Mouse (Mus musculus): ENCODE measurements around the gene Smco3. TPM values are rescaled to one million over a fixed set of nuclear protein-coding genes. Genes with fewer than 3 reads are reported as not detected.
A peak's percentile ranks its signal among the peaks of the same experiment; 100 is the strongest.

Smco3 gene
- total RNA-seq, 2 experiments from 2014 or later: 0.21 TPM; not detected in 1

DNA sequence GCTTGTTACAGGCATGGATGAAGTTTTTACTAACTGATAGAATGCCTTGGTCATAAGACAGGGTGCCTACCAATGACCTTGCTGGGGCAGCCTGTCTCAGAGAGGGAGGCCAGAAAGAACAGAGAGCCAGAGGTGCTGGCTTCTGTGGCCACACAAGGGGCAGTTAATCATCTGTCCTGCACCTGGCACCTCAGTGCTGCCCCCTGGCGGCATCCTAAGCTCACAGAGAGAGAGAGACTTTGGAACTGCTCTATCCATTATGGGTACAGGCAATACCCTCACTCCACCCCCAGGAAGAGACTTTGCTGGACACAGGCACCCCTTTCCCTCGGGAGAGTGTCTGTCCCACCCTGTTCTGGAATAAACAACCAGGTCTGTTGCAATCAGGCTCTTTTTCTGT is 12.5 kb upstream of the Smco3 start:
- peak; percentile 81 for ATAC-seq (replicated peaks; ENCODE audit: poor library complexity, severe bottlenecking)

DNA sequence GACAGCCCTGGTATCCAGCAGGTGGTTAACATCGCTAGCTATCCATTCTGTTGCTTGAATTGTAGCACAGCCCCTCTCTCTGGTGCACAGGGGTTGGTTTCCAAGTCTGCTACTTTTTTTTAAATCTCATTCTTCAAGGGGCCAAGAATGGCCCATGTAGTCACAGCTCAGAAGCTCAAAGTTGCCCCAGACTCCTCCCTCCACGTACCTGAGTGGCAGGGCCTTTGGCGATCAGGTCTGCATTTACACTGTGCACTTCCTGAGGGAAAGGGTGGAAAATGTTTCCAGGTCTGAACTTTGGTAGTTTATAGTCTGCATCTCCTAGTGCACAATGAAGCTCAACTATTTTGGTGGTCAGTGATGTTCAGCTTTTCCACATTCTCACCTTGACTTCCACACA is 12.0 kb upstream of the Smco3 start:
- ATAC-seq (replicated peaks; ENCODE audit: poor library complexity, severe bottlenecking): no peak

- no peak for ATAC-seq (replicated peaks; ENCODE audit: poor library complexity, severe bottlenecking)
These were observed 10.6 kb upstream of the Smco3 start for GRCm38 (mm10) chr6:136845706-136846480.

DNA sequence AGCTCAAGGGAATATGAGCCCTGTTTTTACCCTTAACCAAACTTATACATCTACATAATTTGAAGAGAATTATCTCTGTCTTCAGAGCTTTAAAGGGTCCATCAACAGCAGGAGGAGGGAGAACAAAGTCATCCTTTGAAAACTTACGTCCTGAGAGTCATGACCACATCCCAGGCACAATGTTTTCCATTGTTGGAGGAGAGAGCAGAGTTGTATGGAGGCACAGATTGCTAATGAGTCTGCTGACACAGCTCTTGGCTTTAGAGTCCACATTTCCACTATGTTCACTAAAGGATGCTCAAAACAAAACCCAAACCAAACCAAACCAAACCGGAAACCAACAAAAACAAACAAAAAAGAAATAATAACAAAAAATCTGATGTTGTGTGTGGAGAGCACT is 9.7 kb upstream of the Smco3 start:
- no peak for ATAC-seq (replicated peaks; ENCODE audit: poor library complexity, severe bottlenecking)

- no peak for ATAC-seq (replicated peaks; ENCODE audit: poor library complexity, severe bottlenecking)
These were observed 2.1 kb upstream of the Smco3 start for GRCm38 (mm10) chr6:136837323-136837722.

GRCm38 (mm10) chr6:136831712-136832111 is 3.5 kb downstream of the Smco3 start:
- peak; percentile 47 for ATAC-seq (replicated peaks; ENCODE audit: poor library complexity, severe bottlenecking)

DNA sequence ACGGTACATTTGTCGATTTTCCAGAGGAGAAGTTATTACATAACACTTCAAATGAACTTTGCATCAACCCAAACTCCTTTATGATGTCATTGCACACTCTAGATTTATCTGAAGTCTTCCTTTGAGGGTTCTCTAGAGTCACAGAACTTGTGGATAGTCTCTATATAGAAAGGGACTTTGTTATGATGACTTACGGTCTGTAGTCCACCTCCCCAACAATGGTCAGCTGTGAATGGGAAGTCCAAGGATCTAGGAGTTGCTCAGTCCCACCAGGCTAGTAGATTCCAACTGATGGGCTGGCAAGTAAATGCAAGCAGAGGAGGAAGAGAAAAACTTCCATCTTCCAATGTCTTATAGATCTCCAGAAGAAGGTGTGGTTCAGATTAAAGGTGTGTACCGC is 6.6 kb downstream of the Smco3 start:
- no peak for ATAC-seq (replicated peaks; ENCODE audit: poor library complexity, severe bottlenecking)

- peak; percentile 91 for ATAC-seq (replicated peaks; ENCODE audit: poor library complexity, severe bottlenecking)
These were observed 7.2 kb downstream of the Smco3 start, which contains the start of gene Wbp11 for GRCm38 (mm10) chr6:136827881-136828561. TSS of gene Wbp11 (minus strand) at chr6:136828233.

DNA sequence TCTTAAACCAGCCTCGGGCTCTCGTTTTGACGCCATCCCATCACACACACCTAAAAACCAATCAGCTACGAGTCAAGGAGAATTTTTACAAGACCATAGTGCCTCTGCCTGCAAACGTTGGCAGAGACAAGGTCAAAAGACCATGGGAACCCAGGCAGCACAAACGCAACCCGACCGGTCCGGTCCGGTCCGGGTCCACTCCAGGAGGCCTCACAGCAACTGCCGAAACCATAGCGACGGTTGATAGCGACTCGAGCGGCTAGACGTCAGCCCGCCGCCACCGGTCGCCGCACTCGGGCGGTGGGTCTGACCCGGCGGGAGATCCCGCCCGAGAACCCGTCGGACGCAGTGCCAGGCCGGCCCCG is 7.8 kb downstream of the Smco3 start, which contains the start of gene BC049715:
Gene BC049715, plus strand, starts transcription at position 111 of the 365 bp plus-strand sequence.
- no peak for ATAC-seq (replicated peaks; ENCODE audit: poor library complexity, severe bottlenecking)

GRCm38 (mm10) chr6:136827116-136827515 is 8.1 kb downstream of the Smco3 start:
- ATAC-seq (replicated peaks; ENCODE audit: poor library complexity, severe bottlenecking): peak; percentile 1; the same call in 1 of the 2 replicates

DNA sequence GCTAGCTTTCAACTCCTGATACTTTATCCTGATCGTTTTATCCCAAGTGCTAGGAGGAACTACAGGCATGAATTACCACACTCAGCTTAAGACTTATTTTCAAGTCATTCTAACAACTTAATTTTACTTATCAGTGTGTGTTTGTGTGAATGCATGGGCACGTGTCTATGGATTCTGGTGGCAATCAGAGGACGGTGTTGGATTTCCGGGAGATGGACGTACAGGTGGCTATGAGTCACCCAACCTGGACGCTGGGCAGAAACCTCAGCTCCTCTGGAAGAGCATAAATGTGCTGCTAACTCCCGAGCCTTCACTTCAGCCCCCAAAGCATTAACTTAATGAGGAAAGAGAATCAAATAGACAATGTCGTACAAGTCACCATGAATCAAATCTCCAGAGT is 10.3 kb downstream of the Smco3 start:
- ATAC-seq (replicated peaks; ENCODE audit: poor library complexity, severe bottlenecking): no peak

GRCm38 (mm10) chr6:136821086-136821485 is 14.2 kb downstream of the Smco3 start:
- ATAC-seq (replicated peaks; ENCODE audit: poor library complexity, severe bottlenecking): no peak

DNA sequence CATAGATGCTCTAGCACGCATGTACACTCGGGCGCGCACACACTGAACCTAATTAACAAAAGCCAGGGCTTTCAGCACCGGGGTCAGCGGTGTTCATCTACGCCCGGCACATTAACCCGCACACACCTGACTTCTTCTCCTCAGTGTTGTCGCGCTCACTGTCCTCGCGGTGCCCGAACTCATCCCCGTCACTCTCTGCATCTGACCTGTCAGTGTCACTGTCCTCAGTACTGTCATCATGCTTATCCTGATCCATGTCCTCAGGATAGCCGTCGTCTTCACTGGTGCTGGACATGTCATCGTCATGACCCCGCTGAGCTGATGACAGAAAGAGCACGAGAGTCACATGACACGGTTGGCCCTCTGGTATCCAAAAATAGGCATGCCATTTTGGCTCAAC is 14.9 kb downstream of the Smco3 start:
- ATAC-seq (replicated peaks; ENCODE audit: poor library complexity, severe bottlenecking): no peak

GRCm38 (mm10) chr6:136817549-136817948 is 17.7 kb downstream of the Smco3 start:
- no peak for ATAC-seq (replicated peaks; ENCODE audit: poor library complexity, severe bottlenecking)

GRCm38 (mm10) chr6:136816826-136817225 is 18.4 kb downstream of the Smco3 start:
- ATAC-seq (replicated peaks; ENCODE audit: poor library complexity, severe bottlenecking): no peak

DNA sequence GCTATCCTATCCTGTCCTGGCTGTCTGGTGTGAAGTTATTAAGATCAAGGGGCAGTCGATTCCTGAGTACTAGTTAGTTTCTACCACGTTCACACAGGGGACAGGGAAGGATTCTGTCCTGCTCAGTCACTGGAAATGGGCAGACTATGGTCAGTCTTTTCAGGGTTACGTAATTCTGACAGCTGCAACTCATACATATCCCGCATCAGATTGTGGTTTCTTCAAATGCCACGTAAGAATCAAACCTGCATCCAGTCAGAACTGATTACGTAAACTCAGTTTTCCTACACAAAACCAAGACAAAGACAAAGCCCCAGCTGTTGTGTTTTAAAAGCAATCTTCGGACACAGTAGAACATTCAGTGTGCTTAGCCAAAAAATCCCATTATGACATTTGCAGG is 19.9 kb downstream of the Smco3 start:
- peak; percentile 61 for ATAC-seq (replicated peaks; ENCODE audit: poor library complexity, severe bottlenecking)

DNA sequence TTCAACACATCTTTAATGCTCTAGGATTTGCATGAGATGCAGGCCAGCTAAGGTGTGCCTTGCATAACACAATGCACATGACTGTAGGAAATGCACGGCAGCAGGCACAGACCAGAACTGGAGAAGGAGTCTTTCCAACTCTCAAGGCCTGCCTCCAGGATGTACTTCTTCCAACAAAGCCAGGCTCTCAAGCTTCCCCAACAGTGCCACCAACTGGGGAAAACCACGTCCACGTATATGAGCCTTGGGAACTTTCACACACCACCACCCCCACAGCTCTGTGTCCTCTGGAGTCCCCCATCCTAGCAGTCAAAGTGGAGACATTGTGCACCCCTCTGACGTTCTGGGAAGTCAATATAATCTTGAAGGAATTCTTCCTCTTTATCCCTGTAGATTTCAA is 22.1 kb downstream of the Smco3 start:
- no peak for ATAC-seq (replicated peaks; ENCODE audit: poor library complexity, severe bottlenecking)

- no peak for ATAC-seq (replicated peaks; ENCODE audit: poor library complexity, severe bottlenecking)
These were observed 24.1 kb downstream of the Smco3 start for GRCm38 (mm10) chr6:136811196-136811595.

DNA sequence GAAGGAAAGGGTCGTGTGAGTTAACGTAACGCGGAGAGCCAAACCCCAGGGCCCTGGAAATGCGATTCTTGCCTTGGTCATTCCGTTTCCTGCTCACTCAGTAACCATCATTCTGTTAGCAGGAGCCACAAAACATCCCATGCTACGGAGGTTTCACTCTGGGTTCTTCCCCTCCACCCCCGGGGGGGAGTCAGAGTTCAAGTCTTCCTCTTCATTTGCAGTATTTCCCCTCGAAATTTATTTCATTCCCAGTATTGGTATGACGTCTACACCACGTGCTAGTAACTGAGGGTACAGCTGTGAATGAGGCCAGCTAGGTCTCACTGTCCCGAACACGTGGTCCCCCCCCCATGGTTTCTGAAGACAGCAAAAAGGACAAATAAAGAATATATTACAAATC is 25.6 kb downstream of the Smco3 start:
- no peak for ATAC-seq (replicated peaks; ENCODE audit: poor library complexity, severe bottlenecking)

- ATAC-seq (replicated peaks; ENCODE audit: poor library complexity, severe bottlenecking): peak; percentile 49
These were observed 26.2 kb downstream of the Smco3 start for GRCm38 (mm10) chr6:136809077-136809476.

DNA sequence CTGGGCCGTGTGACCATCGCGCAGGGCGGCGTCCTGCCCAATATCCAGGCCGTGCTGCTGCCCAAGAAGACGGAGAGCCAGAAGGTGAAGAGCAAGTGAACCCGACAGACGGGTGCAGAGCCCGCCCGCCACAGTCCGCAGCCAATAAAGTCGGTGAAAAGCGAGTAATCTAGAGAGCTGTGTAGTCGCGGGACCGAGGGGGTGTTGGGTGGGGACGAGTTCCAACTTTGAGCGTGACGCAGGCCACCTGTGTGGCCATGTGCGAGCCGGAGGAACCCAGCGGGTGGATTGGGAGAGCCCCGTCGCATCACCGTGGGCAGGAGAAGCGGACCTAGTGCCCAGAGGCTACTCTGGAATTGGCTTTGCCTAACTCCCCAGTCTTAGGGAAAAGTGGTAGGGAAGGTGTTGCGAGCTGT is 26.6 kb downstream of the Smco3 start:
- peak; percentile 20 for ATAC-seq (replicated peaks; ENCODE audit: poor library complexity, severe bottlenecking)

DNA sequence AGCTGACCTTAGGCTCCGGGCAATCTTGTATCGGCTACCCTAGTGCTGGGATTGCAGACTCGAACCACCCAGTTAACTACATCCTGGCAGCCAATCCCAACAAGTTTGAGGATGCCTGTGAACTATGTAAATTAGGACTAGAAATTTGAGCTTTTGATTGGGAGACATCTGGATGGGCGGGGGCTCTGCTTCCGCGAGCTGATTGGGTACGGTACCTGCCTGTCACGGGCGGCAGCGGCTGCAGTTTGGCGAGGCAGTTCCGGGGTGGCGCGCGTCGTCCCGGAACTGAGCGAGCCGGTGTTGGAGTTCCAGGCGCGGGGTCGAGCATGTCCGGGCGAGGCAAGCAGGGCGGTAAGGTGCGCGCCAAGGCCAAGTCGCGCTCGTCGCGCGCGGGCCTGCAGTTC is 27.2 kb downstream of the Smco3 start, which contains the start of gene H2afj:
Gene H2afj, plus strand, starts transcription at position 231 of the 404 bp plus-strand sequence.
- peak; percentile 52 for ATAC-seq (replicated peaks; ENCODE audit: poor library complexity, severe bottlenecking)
